Mouse (Mus musculus): ENCODE measurements at regions not wholly inside any gene's neighbourhood (a gene's known extent, or its start where the extent isn't known, plus 50 kb on each side); places are given as distances from the start of the nearest gene placed in this dataset.

GRCm38 (mm10) chr17:63715687-63716086 lies 147.2 kb upstream of the Fer start:
- DNase-seq (ENCODE audit: low spot score) (no peak), ATAC-seq (ENCODE audit: low FRiP score) (no peak)
- WGBS = 91% methylated on average over 9 of the region's 9 CpGs
- H3K4me2 ChIP-seq (ENCODE audit: low read depth, low read length, poor library complexity, severe bottlenecking) = no peak overlapping the region
- H3K9ac ChIP-seq (replicated peaks; ENCODE audit: low read length, poor library complexity, severe bottlenecking) = no peak overlapping the region
- no peaks in the 10 kb centered on the region for H3K9me3 ChIP-seq (ENCODE audit: low read length)
- H3K4me1 ChIP-seq (ENCODE audit: insufficient read depth, low read length) = no peaks in the 10 kb centered on the region
- no peak for TF ChIP-seq CTCF (IDR thresholded peaks at IDR 0.05)
- H3K27ac ChIP-seq (ENCODE audit: low read depth, low read length) = no peak overlapping the region
- no peaks in the 10 kb centered on the region for H3K27me3 ChIP-seq (ENCODE audit: insufficient read depth, low read length)
- no peaks in the 10 kb centered on the region for H3K36me3 ChIP-seq (ENCODE audit: insufficient read depth, low read length)
- H3K4me3 ChIP-seq (ENCODE audit: low read depth, low read length) = no peak overlapping the region

- no peak for TF ChIP-seq CTCF (IDR thresholded peaks at IDR 0.05)
- no peak overlapping the region for H3K27ac ChIP-seq (ENCODE audit: low read depth, low read length)
- no peak overlapping the region for H3K9ac ChIP-seq (replicated peaks; ENCODE audit: low read length, poor library complexity, severe bottlenecking)
- ATAC-seq (ENCODE audit: low FRiP score) (no peak), DNase-seq (ENCODE audit: low spot score) (peak; percentile 73)
- no peaks in the 10 kb centered on the region for H3K4me1 ChIP-seq (ENCODE audit: insufficient read depth, low read length)
- H3K4me2 ChIP-seq (ENCODE audit: low read depth, low read length, poor library complexity, severe bottlenecking) = no peak overlapping the region
- H3K36me3 ChIP-seq (ENCODE audit: insufficient read depth, low read length) = no peaks in the 10 kb centered on the region
- no peaks in the 10 kb centered on the region for H3K27me3 ChIP-seq (ENCODE audit: insufficient read depth, low read length)
- no peaks in the 10 kb centered on the region for H3K9me3 ChIP-seq (ENCODE audit: low read length)
- 57% methylated on average over 6 of the region's 6 CpGs for WGBS
- no peak overlapping the region for H3K4me3 ChIP-seq (ENCODE audit: low read depth, low read length)
These were observed 146.7 kb upstream of the Fer start for GRCm38 (mm10) chr17:63716161-63716560.

- Histone ChIP-seq H3K9ac (replicated peaks; ENCODE audit: low read length, poor library complexity, severe bottlenecking) (no peak overlapping the region), H3K36me3 (ENCODE audit: insufficient read depth, low read length) (no peaks in the 10 kb centered on the region), H3K4me1 (ENCODE audit: insufficient read depth, low read length) (no peaks in the 10 kb centered on the region), H3K4me3 (ENCODE audit: low read depth, low read length) (no peak overlapping the region), H3K4me2 (ENCODE audit: low read depth, low read length, poor library complexity, severe bottlenecking) (no peak overlapping the region), H3K27ac (ENCODE audit: low read depth, low read length) (no peak overlapping the region), H3K9me3 (ENCODE audit: low read length) (no peaks in the 10 kb centered on the region), H3K27me3 (ENCODE audit: insufficient read depth, low read length) (no peaks in the 10 kb centered on the region)
- TF ChIP-seq CTCF (IDR thresholded peaks at IDR 0.05) = no peak
- no peak for DNase-seq (ENCODE audit: low spot score)
- ATAC-seq (ENCODE audit: low FRiP score) = no peak
- 45% methylated on average over 9 of the region's 9 CpGs for WGBS
These were observed 145.7 kb upstream of the Fer start for GRCm38 (mm10) chr17:63717051-63717578.

- Histone ChIP-seq H3K27me3 (ENCODE audit: insufficient read depth, low read length) (no peaks in the 10 kb centered on the region), H3K27ac (ENCODE audit: low read depth, low read length) (no peak overlapping the region), H3K4me1 (ENCODE audit: insufficient read depth, low read length) (no peaks in the 10 kb centered on the region), H3K4me3 (ENCODE audit: low read depth, low read length) (no peak overlapping the region), H3K9me3 (ENCODE audit: low read length) (no peaks in the 10 kb centered on the region), H3K36me3 (ENCODE audit: insufficient read depth, low read length) (no peaks in the 10 kb centered on the region), H3K9ac (replicated peaks; ENCODE audit: low read length, poor library complexity, severe bottlenecking) (no peak overlapping the region), H3K4me2 (ENCODE audit: low read depth, low read length, poor library complexity, severe bottlenecking) (no peak overlapping the region)
- 73% methylated on average over 16 of the region's 16 CpGs for WGBS
- DNase-seq (ENCODE audit: low spot score) = peak; percentile 50
- TF ChIP-seq CTCF (IDR thresholded peaks at IDR 0.05) = no peak
- ATAC-seq (ENCODE audit: low FRiP score) = no peak
These were observed 143.7 kb upstream of the Fer start for GRCm38 (mm10) chr17:63718972-63719715.

- no peak for TF ChIP-seq CTCF (IDR thresholded peaks at IDR 0.05)
- Histone ChIP-seq H3K9ac (replicated peaks; ENCODE audit: low read length, poor library complexity, severe bottlenecking) (no peak overlapping the region), H3K9me3 (ENCODE audit: low read length) (no peaks in the 10 kb centered on the region), H3K36me3 (ENCODE audit: insufficient read depth, low read length) (no peaks in the 10 kb centered on the region), H3K4me2 (ENCODE audit: low read depth, low read length, poor library complexity, severe bottlenecking) (no peak overlapping the region), H3K4me3 (ENCODE audit: low read depth, low read length) (no peak overlapping the region), H3K4me1 (ENCODE audit: insufficient read depth, low read length) (no peaks in the 10 kb centered on the region), H3K27ac (ENCODE audit: low read depth, low read length) (no peak overlapping the region), H3K27me3 (ENCODE audit: insufficient read depth, low read length) (no peaks in the 10 kb centered on the region)
- WGBS = 76% methylated on average over 4 of the region's 4 CpGs
- no peak for DNase-seq (ENCODE audit: low spot score)
- ATAC-seq (ENCODE audit: low FRiP score) = no peak
These were observed 143.1 kb upstream of the Fer start for GRCm38 (mm10) chr17:63719771-63720170.

GRCm38 (mm10) chr17:63720883-63721282 lies 142.0 kb upstream of the Fer start:
- Histone ChIP-seq H3K27ac (ENCODE audit: low read depth, low read length) (no peak overlapping the region), H3K4me1 (ENCODE audit: insufficient read depth, low read length) (no peaks in the 10 kb centered on the region), H3K9ac (replicated peaks; ENCODE audit: low read length, poor library complexity, severe bottlenecking) (no peak overlapping the region), H3K4me3 (ENCODE audit: low read depth, low read length) (no peak overlapping the region), H3K27me3 (ENCODE audit: insufficient read depth, low read length) (no peaks in the 10 kb centered on the region), H3K4me2 (ENCODE audit: low read depth, low read length, poor library complexity, severe bottlenecking) (no peak overlapping the region), H3K9me3 (ENCODE audit: low read length) (no peaks in the 10 kb centered on the region), H3K36me3 (ENCODE audit: insufficient read depth, low read length) (no peaks in the 10 kb centered on the region)
- ATAC-seq (ENCODE audit: low FRiP score) (no peak), DNase-seq (ENCODE audit: low spot score) (no peak)
- peak; percentile 66 for TF ChIP-seq CTCF (IDR thresholded peaks at IDR 0.05)
- 32% methylated on average over 4 of the region's 4 CpGs for WGBS
